Mouse (Mus musculus) midbrain, embryonic 14.5 days (tissue): ENCODE measurements at regions not wholly inside any gene's neighbourhood (a gene's known extent, or its start where the extent isn't known, plus 50 kb on each side); places are given as distances from the start of the nearest gene placed in this dataset.

ENCODE experiments used
- ATAC-seq: fragments of 200-750 bp; cut with Nextera tagmentation; 2 replicates; pipeline ENCODE4 v1.8.0; 2017; ENCODE audit warnings: moderate number of reproducible peaks, moderate library complexity; ENCODE audit not compliant: low FRiP score, low TSS enrichment
- DNase-seq: peaks from one replicate; pipeline ENCODE4 v3.0.0-alpha.2; 2015
- H3K27ac ChIP-seq: fragments of 300-500 bp; sonication (generic); replicated peaks from 2 replicates; pipeline ENCODE4 v1.5.1; 2014; ENCODE audit warnings: mild to moderate bottlenecking, low read depth, low read length, moderate library complexity
- H3K27me3 ChIP-seq: fragments of 300-500 bp; sonication (generic); 2 replicates; pipeline ENCODE4 v1.6.1; 2014; ENCODE audit warnings: low read length, control low read depth, mixed read lengths; ENCODE audit not compliant: control insufficient read depth, insufficient read depth
- H3K36me3 ChIP-seq: fragments of 300-500 bp; sonication (generic); 2 replicates; pipeline ENCODE4 v1.6.1; 2014; ENCODE audit warnings: low read length, control low read depth; ENCODE audit not compliant: control insufficient read depth, insufficient read depth
- H3K4me1 ChIP-seq: fragments of 300-500 bp; sonication (generic); 2 replicates; pipeline ENCODE4 v1.6.1; 2014; ENCODE audit warnings: mild to moderate bottlenecking, antibody characterized with exemption, low read length, control low read depth; ENCODE audit not compliant: control insufficient read depth, insufficient read depth
- H3K4me2 ChIP-seq: fragments of 300-500 bp; sonication (generic); 2 replicates; pipeline ENCODE4 v1.6.1; 2014; ENCODE audit warnings: mild to moderate bottlenecking, low read length, moderate library complexity
- H3K4me3 ChIP-seq: fragments of 300-500 bp; sonication (generic); replicated peaks from 2 replicates; pipeline ENCODE4 v1.5.1; 2014; ENCODE audit warnings: low read depth, low read length
- H3K9ac ChIP-seq: fragments of 300-500 bp; sonication (generic); replicated peaks from 2 replicates; pipeline ENCODE4 v1.6.1; 2014; ENCODE audit warnings: mild to moderate bottlenecking, low read length, moderate library complexity
- H3K9me3 ChIP-seq: fragments of 300-500 bp; sonication (generic); 2 replicates; pipeline ENCODE4 v1.6.1; 2016; ENCODE audit warnings: low read length, control low read depth, mixed read lengths; ENCODE audit not compliant: control insufficient read depth
- whole genome bisulfite sequencing: fragments of 180-500 bp; shearing (Covaris S2); extraction: QIAGEN DNeasy Blood & Tissue Kit; methylation state at CpG from one replicate; pipeline ENCODE4 v1.1.7; 2014; 5-methylcytosine and 5-hydroxymethylcytosine counted together

- Histone ChIP-seq H3K9me3 (no peaks in the 10 kb centered on the region), H3K27me3 (no peaks in the 10 kb centered on the region), H3K27ac (0 out of 2 replicates have a peak overlapping the region, but pooled peaks have one; percentile 9), H3K9ac (no peak overlapping the region; the same call in 1 of the 2 replicates), H3K4me2 (no peak overlapping the region), H3K4me1 (peaks cover 46% of the 10 kb centered on the region), H3K36me3 (no peaks in the 10 kb centered on the region), H3K4me3 (no peak overlapping the region)
- ATAC-seq, result no peak
- 25% methylated on average over 13 of the region's 13 CpGs for WGBS
- peak; percentile 48 for DNase-seq
These were observed 67.5 kb upstream of the Rgma start for GRCm38 (mm10) chr7:73307586-73308490.

- ATAC-seq, result no peak
- H3K36me3 ChIP-seq, result no peaks in the 10 kb centered on the region
- H3K4me2 ChIP-seq, result no peak overlapping the region
- 90% methylated on average over 7 of the region's 7 CpGs for WGBS
- no peaks in the 10 kb centered on the region for H3K9me3 ChIP-seq
- DNase-seq, result no peak
- H3K4me3 ChIP-seq, result no peak overlapping the region
- peaks cover 42% of the 10 kb centered on the region for H3K4me1 ChIP-seq
- H3K9ac ChIP-seq, result no peak overlapping the region
- H3K27ac ChIP-seq, result no peak overlapping the region
- H3K27me3 ChIP-seq, result no peaks in the 10 kb centered on the region
These were observed 66.3 kb upstream of the Rgma start for GRCm38 (mm10) chr7:73308981-73309380.

GRCm38 (mm10) chr7:73310056-73310455, 65.3 kb upstream of the Rgma start:
- no peak overlapping the region for H3K9ac ChIP-seq
- H3K9me3 ChIP-seq, result no peaks in the 10 kb centered on the region
- no peaks in the 10 kb centered on the region for H3K27me3 ChIP-seq
- no peaks in the 10 kb centered on the region for H3K36me3 ChIP-seq
- no peak for ATAC-seq
- no peak overlapping the region for H3K4me3 ChIP-seq
- peaks cover 32% of the 10 kb centered on the region for H3K4me1 ChIP-seq
- no peak overlapping the region for H3K4me2 ChIP-seq
- WGBS, result 96% methylated on average over 10 of the region's 10 CpGs
- H3K27ac ChIP-seq, result no peak overlapping the region
- no peak for DNase-seq

GRCm38 (mm10) chr7:73310581-73311136, 64.7 kb upstream of the Rgma start:
- Histone ChIP-seq H3K27me3 (no peaks in the 10 kb centered on the region), H3K9ac (no peak overlapping the region), H3K4me3 (no peak overlapping the region), H3K27ac (no peak overlapping the region), H3K36me3 (no peaks in the 10 kb centered on the region), H3K4me2 (no peak overlapping the region), H3K4me1 (peaks cover 26% of the 10 kb centered on the region), H3K9me3 (no peaks in the 10 kb centered on the region)
- ATAC-seq (no peak), DNase-seq (no peak)
- 98% methylated on average over 15 of the region's 15 CpGs for WGBS

GRCm38 (mm10) chr7:73315555-73315954, 59.8 kb upstream of the Rgma start:
- no peak for ATAC-seq
- Histone ChIP-seq H3K36me3 (no peaks in the 10 kb centered on the region), H3K4me1 (no peaks in the 10 kb centered on the region), H3K27me3 (no peaks in the 10 kb centered on the region), H3K9ac (no peak overlapping the region), H3K4me2 (no peak overlapping the region), H3K4me3 (no peak overlapping the region), H3K9me3 (no peaks in the 10 kb centered on the region), H3K27ac (no peak overlapping the region)
- no peak for DNase-seq
- 65% methylated on average over 3 of the region's 3 CpGs for WGBS

GRCm38 (mm10) chr7:73317574-73317973, 57.7 kb upstream of the Rgma start:
- no peak overlapping the region for H3K4me3 ChIP-seq
- H3K27ac ChIP-seq, result no peak overlapping the region
- no peaks in the 10 kb centered on the region for H3K36me3 ChIP-seq
- no peak for DNase-seq
- H3K9me3 ChIP-seq, result no peaks in the 10 kb centered on the region
- H3K27me3 ChIP-seq, result no peaks in the 10 kb centered on the region
- ATAC-seq, result no peak
- no peak overlapping the region for H3K4me2 ChIP-seq
- 96% methylated on average over 4 of the region's 4 CpGs for WGBS
- H3K9ac ChIP-seq, result no peak overlapping the region
- no peaks in the 10 kb centered on the region for H3K4me1 ChIP-seq

- Histone ChIP-seq H3K36me3 (no peaks in the 10 kb centered on the region), H3K9me3 (no peaks in the 10 kb centered on the region), H3K27me3 (no peaks in the 10 kb centered on the region), H3K4me2 (no peak overlapping the region), H3K9ac (no peak overlapping the region), H3K4me3 (no peak overlapping the region), H3K4me1 (no peaks in the 10 kb centered on the region), H3K27ac (no peak overlapping the region)
- ATAC-seq, result no peak
- no peak for DNase-seq
- 95% methylated on average over 6 of the region's 6 CpGs for WGBS
These were observed 56.3 kb upstream of the Rgma start for GRCm38 (mm10) chr7:73319004-73319403.

GRCm38 (mm10) chr7:73319994-73320393, 55.3 kb upstream of the Rgma start:
- H3K4me1 ChIP-seq, result no peaks in the 10 kb centered on the region
- no peaks in the 10 kb centered on the region for H3K27me3 ChIP-seq
- WGBS, result 75% methylated on average over 7 of the region's 7 CpGs
- H3K9me3 ChIP-seq, result no peaks in the 10 kb centered on the region
- no peak overlapping the region for H3K4me3 ChIP-seq
- H3K36me3 ChIP-seq, result no peaks in the 10 kb centered on the region
- DNase-seq, result no peak
- H3K27ac ChIP-seq, result no peak overlapping the region
- H3K9ac ChIP-seq, result no peak overlapping the region
- no peak for ATAC-seq
- H3K4me2 ChIP-seq, result no peak overlapping the region
